Mouse (Mus musculus): ENCODE measurements at regions not wholly inside any gene's neighbourhood (a gene's known extent, or its start where the extent isn't known, plus 50 kb on each side); places are given as distances from the start of the nearest gene placed in this dataset.

GRCm38 (mm10) chr12:107118364-107118763 lies 370.1 kb upstream of the 3110018I06Rik start:
- no peak for DNase-seq (ENCODE audit: low spot score)

- DNase-seq (ENCODE audit: low spot score): no peak
Measured at GRCm38 (mm10) chr12:107119076-107119475, 369.4 kb upstream of the 3110018I06Rik start.

GRCm38 (mm10) chr12:107120486-107121186 lies 367.8 kb upstream of the 3110018I06Rik start:
- DNase-seq (ENCODE audit: low spot score): no peak

DNA sequence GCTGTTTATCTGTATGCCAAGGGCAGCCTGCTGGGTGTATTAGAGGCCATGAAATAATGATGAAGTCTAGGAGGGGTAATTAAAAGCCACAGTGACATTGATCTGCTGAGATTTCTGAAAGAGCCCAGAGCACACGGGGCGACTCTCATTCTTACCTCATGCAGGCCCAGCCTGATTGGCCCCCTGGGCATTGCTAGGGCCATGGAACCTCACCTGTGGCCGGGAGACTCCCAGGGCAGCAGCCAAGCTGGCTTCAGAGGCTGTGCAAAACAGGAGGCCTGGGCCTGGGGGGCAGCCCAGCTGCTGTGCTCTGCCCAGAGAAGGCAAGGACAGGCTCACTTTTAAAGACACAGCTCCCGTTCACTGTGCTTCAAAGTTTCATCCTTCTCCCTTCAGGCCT lies 366.4 kb upstream of the 3110018I06Rik start:
- no peak for DNase-seq (ENCODE audit: low spot score)

- no peak for DNase-seq (ENCODE audit: low spot score)
Measured at GRCm38 (mm10) chr12:107123661-107124060, 364.8 kb upstream of the 3110018I06Rik start.

DNA sequence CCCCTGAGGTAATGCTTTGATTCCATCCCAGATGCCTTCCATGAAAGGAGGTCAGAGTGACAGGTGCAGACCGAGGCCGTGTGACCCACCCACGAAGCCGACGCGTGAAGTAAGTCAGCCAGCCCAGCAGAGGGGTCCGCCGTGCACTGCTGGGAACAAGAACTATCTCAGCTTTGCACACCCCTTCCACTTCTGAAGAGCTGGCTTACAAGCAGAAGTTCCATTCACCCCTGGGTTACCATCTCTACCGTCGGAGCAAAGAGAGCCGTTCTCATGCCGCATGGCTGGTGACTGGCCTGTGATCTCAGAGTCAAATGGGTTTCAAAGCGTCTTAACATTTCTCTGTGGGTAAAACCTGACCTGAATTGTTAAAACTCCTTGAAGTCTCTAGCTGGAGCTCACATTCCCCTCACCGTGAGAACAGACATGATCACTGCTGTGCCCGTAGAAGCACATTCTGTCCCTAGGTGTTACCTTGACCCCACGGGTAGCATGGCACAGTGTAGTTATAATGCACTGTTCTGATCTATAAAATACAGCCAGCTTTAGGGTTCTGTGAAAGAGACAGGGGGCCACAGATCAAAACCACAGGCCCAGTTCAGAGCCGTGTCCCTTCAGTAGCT lies 364.1 kb upstream of the 3110018I06Rik start:
- no peak for DNase-seq (ENCODE audit: low spot score)

DNA sequence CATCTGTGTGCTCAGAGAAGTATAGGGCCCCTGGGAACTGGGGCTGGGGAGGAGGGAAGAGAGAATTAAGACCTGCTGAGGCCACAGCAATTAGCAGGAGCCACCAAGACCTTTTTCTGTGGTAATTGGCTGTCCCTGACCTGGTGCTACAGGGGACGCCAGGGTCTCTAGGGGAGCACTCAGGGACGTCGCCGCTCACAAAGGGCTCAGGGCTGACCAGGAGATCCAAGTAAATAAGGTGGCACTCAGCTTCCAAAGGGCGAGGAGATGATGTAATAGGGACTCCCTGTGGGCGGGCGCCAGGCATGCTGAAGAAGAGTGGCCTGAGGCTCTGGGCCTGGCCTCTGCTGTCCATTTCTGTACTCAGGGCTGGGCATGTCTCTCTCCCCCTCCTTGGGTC lies 363.2 kb upstream of the 3110018I06Rik start:
- DNase-seq (ENCODE audit: low spot score): no peak

DNA sequence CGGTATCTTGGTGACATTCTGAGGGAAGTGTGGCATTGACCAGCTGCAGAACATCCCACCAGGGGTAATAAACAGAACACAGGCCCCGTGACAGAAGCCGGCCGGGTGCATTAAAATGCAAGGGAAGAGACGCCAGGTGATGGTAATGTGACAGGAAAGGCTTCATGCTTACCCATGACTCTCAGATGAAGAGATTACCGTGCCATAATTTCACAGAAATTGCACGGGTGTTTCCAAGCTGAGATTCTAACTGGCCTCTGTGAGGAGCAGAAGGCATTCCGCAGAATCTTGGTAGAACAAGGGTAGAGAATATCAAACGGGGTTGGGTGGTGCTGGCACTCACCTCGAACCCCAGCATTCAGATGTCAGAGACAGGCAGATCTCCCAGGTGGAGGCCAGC lies 362.4 kb upstream of the 3110018I06Rik start:
- DNase-seq (ENCODE audit: low spot score): no peak

DNA sequence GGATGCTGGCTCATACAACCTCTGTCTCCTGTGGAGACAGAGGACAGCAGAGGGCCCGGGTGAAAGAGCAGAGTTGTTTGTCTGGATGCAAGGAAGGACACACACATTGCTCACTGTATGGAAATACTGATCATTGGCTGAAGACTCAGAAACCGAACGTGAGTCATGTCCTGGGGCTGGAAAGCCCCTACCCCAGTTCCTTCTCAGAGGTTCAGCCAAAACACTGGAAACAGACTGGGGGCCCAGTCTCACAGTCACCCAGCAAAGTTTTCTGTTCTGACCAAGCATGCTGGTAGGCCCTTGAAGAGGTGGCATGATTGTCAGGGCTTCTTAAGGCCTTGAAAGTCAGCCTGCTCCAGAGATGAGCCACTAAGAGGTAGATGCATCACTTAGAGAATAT lies 360.8 kb upstream of the 3110018I06Rik start:
- DNase-seq (ENCODE audit: low spot score): no peak

- DNase-seq (ENCODE audit: low spot score): no peak
Measured at GRCm38 (mm10) chr12:107129232-107129631, 359.2 kb upstream of the 3110018I06Rik start.

- no peak for DNase-seq (ENCODE audit: low spot score)
Measured at GRCm38 (mm10) chr12:107131351-107131750, 357.1 kb upstream of the 3110018I06Rik start.

GRCm38 (mm10) chr12:107131841-107132240 lies 356.6 kb upstream of the 3110018I06Rik start:
- no peak for DNase-seq (ENCODE audit: low spot score)

- no peak for DNase-seq (ENCODE audit: low spot score)
Measured at GRCm38 (mm10) chr12:107132501-107132900, 355.9 kb upstream of the 3110018I06Rik start.

- no peak for DNase-seq (ENCODE audit: low spot score)
Measured at GRCm38 (mm10) chr12:107134353-107134752, 354.1 kb upstream of the 3110018I06Rik start.

DNA sequence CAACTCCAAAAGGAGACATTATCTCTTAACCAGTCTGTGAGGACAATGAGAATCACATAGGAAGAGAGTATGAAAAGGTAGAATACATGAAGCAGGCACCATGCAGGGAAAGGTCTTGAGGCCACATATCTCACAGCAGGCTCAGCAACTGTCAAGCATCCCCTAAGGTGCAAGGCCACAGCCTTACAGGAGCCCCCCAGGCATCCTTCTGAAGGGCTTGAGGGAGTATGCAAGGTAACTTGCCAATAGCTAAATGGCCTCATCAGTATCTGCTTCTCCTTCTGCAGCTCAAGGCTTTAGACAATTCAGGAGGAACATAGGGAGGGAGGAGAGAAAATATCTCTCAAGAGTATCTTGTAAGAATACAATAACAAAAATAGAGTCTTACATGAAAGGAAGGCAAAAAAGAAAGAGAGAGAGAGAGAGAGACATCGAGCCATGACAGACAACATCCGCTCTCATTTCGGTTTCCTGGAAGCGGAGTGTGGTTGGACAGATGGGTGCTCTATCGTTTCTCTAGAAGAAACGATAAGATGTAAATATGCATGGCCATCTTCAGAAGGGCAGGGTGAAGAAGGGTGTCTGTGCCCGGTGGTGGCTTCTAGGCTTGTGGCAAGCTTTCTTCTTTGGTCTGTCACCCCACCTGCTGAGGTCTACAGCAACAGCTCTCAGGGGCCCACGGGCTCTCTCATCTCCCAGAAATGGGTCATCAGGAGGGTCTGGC lies 349.6 kb upstream of the 3110018I06Rik start:
- DNase-seq (ENCODE audit: low spot score): no peak

GRCm38 (mm10) chr12:107140957-107141595 lies 347.4 kb upstream of the 3110018I06Rik start:
- no peak for DNase-seq (ENCODE audit: low spot score)

DNA sequence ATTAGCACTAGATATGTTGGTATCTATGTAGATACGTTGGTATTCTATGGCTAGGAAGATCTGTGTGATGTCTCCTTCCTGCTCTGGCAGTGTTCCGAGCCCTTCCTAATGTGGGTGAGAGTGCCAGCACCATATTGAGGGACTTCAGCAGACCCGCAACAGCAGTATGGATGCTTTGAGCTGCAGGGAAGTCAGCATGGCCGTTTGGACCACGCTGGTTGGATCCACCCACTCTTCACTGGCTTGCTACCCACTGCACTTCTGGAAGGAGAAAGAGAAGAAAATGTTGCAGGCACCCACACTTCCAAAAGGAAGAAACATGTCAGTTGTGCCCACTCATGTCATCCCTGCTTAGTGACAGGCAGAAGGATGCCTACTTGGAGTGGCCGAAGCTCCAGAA lies 346.2 kb upstream of the 3110018I06Rik start:
- DNase-seq (ENCODE audit: low spot score): no peak

GRCm38 (mm10) chr12:107146608-107147121 lies 341.8 kb upstream of the 3110018I06Rik start:
- no peak for DNase-seq (ENCODE audit: low spot score)

GRCm38 (mm10) chr12:107148451-107148850 lies 340.0 kb upstream of the 3110018I06Rik start:
- no peak for DNase-seq (ENCODE audit: low spot score)

- no peak for DNase-seq (ENCODE audit: low spot score)
Measured at GRCm38 (mm10) chr12:107151089-107151488, 337.3 kb upstream of the 3110018I06Rik start.

DNA sequence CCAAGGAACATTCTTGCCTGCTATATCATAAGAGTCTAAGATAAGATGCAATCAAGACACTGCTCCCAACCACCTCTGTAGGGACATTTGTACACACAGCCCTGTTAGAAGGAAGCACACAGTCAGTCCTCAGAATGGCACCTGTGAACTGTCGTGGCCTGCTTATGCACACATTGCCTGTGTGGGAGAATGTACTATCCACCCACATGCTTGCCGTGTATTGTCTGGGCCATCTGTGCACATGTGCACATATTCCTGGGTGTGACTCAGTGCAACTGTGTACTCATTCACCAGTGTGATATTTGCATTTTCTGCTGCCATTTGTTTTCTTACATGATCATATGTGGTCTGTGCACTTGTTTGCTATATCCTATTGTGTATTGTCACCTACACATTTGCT lies 333.8 kb upstream of the 3110018I06Rik start:
- DNase-seq (ENCODE audit: low spot score): no peak

- DNase-seq (ENCODE audit: low spot score): no peak
Measured at GRCm38 (mm10) chr12:107156791-107157428, 331.5 kb upstream of the 3110018I06Rik start.

Data from ovary, postnatal 14 days (tissue).